Mouse (Mus musculus): Measurements from ENCODE around the gene Tssc4. TPM values are rescaled to one million over a fixed set of nuclear protein-coding genes. Genes with fewer than 3 reads are reported as not detected.

Gene Tssc4
- total RNA-seq, 1 experiment, result 51.0 TPM

DNA sequence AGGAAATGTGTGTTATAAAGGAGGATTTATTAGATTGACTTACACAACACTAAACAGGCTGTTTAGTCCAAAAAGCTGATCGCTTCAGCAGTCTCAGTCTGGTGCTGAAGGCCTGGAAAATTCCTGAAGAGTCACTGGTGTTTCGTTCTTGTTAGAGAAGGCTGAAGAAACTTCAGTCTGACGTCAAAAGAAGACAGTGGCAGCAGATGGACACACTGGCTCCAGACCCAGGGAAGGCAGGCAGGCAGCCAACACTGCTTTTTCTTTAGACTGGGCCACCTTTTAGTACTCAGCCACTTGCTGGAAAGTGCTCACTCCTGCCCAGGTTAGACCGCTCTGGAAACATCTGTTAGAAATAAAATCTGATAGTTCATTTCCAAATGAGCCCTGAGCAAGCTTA, 35.5 kb upstream of the Tssc4 start:
- Histone ChIP-seq H3K36me3 (ENCODE audit: control insufficient read depth, insufficient read depth, low read length, poor library complexity, severe bottlenecking) (no peaks in the 10 kb centered on the region), H3K9ac (ENCODE audit: insufficient read depth, low read depth, low read length, poor library complexity, severe bottlenecking) (no peak overlapping the region), H3K4me3 (ENCODE audit: insufficient read depth in 1 of 2, low read depth in 1 of 2, low read length in 2 of 2, poor library complexity in 1 of 2, severe bottlenecking in 1 of 2) (no peak overlapping the region), H3K27ac (ENCODE audit: insufficient read depth, low read depth, low read length, poor library complexity, severe bottlenecking) (no peak overlapping the region), H3K9me3 (ENCODE audit: control insufficient read depth, insufficient read depth, low read depth, low read length) (no peaks in the 10 kb centered on the region), H3K4me1 (ENCODE audit: control insufficient read depth in 2 of 2, insufficient read depth in 2 of 2, low read length in 2 of 2, poor library complexity in 1 of 2) (no peaks in the 10 kb centered on the region)
- TF ChIP-seq HCFC1 (IDR thresholded peaks at IDR 0.05; ENCODE audit: borderline replicate concordance, insufficient read depth, low read length) (no peak), ZC3H11A (IDR thresholded peaks at IDR 0.05; ENCODE audit: borderline replicate concordance, low read depth, low read length) (no peak), CHD2 (IDR thresholded peaks at IDR 0.05; ENCODE audit: low read depth, low read length) (no peak), ZNF384 (IDR thresholded peaks at IDR 0.05; ENCODE audit: low read depth, low read length) (no peak), MAFK (IDR thresholded peaks at IDR 0.05; ENCODE audit: insufficient read depth, low read depth, low read length) (no peak)
- DNase-seq (ENCODE audit: low read depth, low spot score), result no peak
- in situ Hi-C loops (cut with MboI; ENCODE audit: low sequenced_read_pairs in 2 of 2, unreplicated experiment in 2 of 2), result no loop called here

DNA sequence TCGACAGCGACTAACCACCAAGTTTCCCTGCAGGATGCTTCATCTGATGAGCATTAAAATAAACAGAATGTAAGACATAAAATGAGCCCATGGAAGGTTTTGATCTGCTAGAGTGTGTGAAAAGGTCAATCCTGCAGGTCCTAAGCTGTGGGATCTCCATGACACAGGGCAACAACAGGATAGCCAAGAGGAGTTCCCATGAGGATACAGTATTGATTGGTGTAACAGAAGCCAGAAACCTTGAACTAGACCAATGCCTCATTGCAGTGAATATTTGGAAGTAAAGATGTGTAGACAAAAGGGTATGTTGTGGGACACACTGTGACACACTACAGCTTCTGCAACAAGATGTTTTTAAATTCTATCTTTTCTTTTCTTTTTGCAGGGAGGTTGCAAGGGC, 34.9 kb upstream of the Tssc4 start:
- no peak overlapping the region for H3K9ac ChIP-seq (ENCODE audit: insufficient read depth, low read depth, low read length, poor library complexity, severe bottlenecking)
- no peak for TF ChIP-seq MAFK (IDR thresholded peaks at IDR 0.05; ENCODE audit: insufficient read depth, low read depth, low read length)
- no peak for TF ChIP-seq CHD2 (IDR thresholded peaks at IDR 0.05; ENCODE audit: low read depth, low read length)
- no peak for TF ChIP-seq ZC3H11A (IDR thresholded peaks at IDR 0.05; ENCODE audit: borderline replicate concordance, low read depth, low read length)
- no peak for TF ChIP-seq ZNF384 (IDR thresholded peaks at IDR 0.05; ENCODE audit: low read depth, low read length)
- H3K4me3 ChIP-seq (ENCODE audit: insufficient read depth in 1 of 2, low read depth in 1 of 2, low read length in 2 of 2, poor library complexity in 1 of 2, severe bottlenecking in 1 of 2), result no peak overlapping the region
- no peaks in the 10 kb centered on the region for H3K36me3 ChIP-seq (ENCODE audit: control insufficient read depth, insufficient read depth, low read length, poor library complexity, severe bottlenecking)
- no peak overlapping the region for H3K27ac ChIP-seq (ENCODE audit: insufficient read depth, low read depth, low read length, poor library complexity, severe bottlenecking)
- no peak for DNase-seq (ENCODE audit: low read depth, low spot score)
- in situ Hi-C loops (cut with MboI; ENCODE audit: low sequenced_read_pairs in 2 of 2, unreplicated experiment in 2 of 2), result no loop called here
- H3K4me1 ChIP-seq (ENCODE audit: control insufficient read depth in 2 of 2, insufficient read depth in 2 of 2, low read length in 2 of 2, poor library complexity in 1 of 2), result no peaks in the 10 kb centered on the region
- no peaks in the 10 kb centered on the region for H3K9me3 ChIP-seq (ENCODE audit: control insufficient read depth, insufficient read depth, low read depth, low read length)

DNA sequence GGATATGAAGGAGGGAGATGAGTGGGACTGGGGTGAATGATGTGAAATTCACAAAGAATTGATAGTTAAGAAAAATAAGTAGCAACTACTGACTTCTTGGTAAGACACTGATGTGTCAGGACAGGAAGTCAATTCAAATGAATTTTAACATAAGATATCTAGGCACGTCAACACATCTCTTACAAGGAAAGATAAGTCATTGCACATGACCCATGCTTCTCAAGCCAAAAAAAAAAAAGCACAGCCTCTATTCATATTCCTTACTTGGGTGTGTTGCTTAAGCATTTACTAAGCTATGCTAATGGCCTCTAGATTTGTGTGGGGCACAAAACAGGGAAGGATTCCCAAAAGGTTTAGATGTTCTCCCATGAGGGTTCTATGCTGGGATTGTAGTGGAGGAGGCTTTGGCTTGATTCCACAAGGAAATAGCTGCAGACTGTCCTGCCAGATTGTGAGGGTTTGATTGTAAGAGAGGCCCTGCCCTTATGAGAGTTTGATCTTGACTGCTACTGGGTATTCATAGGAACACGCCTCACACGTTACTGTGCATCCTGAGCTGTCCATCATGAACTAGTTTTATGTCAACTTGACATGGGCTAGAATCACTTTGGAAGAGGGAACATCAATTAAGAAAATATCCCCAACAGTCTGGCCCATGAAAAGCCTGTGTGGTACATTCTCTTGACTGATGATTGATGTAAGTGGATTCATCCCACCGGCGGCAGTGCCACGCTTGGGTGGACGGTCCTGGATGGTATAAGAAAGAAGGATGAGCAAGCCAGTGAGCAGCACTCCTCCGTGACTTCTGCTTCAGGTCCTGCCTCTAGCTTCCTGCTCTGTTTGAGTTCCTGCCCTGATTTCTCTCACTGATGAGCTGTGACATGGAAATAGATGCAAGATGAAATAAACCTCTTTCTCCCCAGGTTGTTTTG, 34.3 kb upstream of the Tssc4 start:
- Histone ChIP-seq H3K9me3 (ENCODE audit: control insufficient read depth, insufficient read depth, low read depth, low read length) (no peaks in the 10 kb centered on the region), H3K4me1 (ENCODE audit: control insufficient read depth in 2 of 2, insufficient read depth in 2 of 2, low read length in 2 of 2, poor library complexity in 1 of 2) (no peaks in the 10 kb centered on the region), H3K27ac (ENCODE audit: insufficient read depth, low read depth, low read length, poor library complexity, severe bottlenecking) (no peak overlapping the region), H3K4me3 (ENCODE audit: insufficient read depth in 1 of 2, low read depth in 1 of 2, low read length in 2 of 2, poor library complexity in 1 of 2, severe bottlenecking in 1 of 2) (no peak overlapping the region), H3K9ac (ENCODE audit: insufficient read depth, low read depth, low read length, poor library complexity, severe bottlenecking) (no peak overlapping the region), H3K36me3 (ENCODE audit: control insufficient read depth, insufficient read depth, low read length, poor library complexity, severe bottlenecking) (no peaks in the 10 kb centered on the region)
- in situ Hi-C loops (cut with MboI; ENCODE audit: low sequenced_read_pairs in 2 of 2, unreplicated experiment in 2 of 2), result no loop called here
- TF ChIP-seq MAFK (IDR thresholded peaks at IDR 0.05; ENCODE audit: insufficient read depth, low read depth, low read length), result no peak
- no peak for TF ChIP-seq CHD2 (IDR thresholded peaks at IDR 0.05; ENCODE audit: low read depth, low read length)
- TF ChIP-seq HCFC1 (IDR thresholded peaks at IDR 0.05; ENCODE audit: borderline replicate concordance, insufficient read depth, low read length), result no peak
- no peak for TF ChIP-seq ZNF384 (IDR thresholded peaks at IDR 0.05; ENCODE audit: low read depth, low read length)
- no peak for TF ChIP-seq ZC3H11A (IDR thresholded peaks at IDR 0.05; ENCODE audit: borderline replicate concordance, low read depth, low read length)
- DNase-seq (ENCODE audit: low read depth, low spot score), result no peak

DNA sequence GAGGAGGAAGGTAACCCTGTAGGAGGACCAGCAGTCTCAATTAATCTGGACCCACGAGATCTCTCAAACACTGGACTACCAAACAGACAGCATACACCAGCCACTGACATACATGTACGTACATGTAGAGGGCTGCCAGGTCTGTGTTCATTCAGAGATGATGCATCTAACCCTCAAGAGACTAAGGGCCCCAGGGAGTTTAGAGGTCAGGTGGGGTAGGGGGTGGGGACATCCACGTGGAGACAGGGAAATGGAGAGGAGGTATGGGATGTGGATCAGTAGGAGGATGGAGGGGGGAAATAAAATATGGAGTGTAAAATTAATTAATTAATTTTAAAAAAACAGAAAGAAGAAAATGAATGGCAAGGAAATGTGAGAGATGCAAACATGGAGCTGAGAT, 32.3 kb upstream of the Tssc4 start:
- no peaks in the 10 kb centered on the region for H3K4me1 ChIP-seq (ENCODE audit: control insufficient read depth in 2 of 2, insufficient read depth in 2 of 2, low read length in 2 of 2, poor library complexity in 1 of 2)
- no peak overlapping the region for H3K4me3 ChIP-seq (ENCODE audit: insufficient read depth in 1 of 2, low read depth in 1 of 2, low read length in 2 of 2, poor library complexity in 1 of 2, severe bottlenecking in 1 of 2)
- H3K9me3 ChIP-seq (ENCODE audit: control insufficient read depth, insufficient read depth, low read depth, low read length), result no peaks in the 10 kb centered on the region
- in situ Hi-C loops (cut with MboI; ENCODE audit: low sequenced_read_pairs in 2 of 2, unreplicated experiment in 2 of 2), result no loop called here
- no peak overlapping the region for H3K27ac ChIP-seq (ENCODE audit: insufficient read depth, low read depth, low read length, poor library complexity, severe bottlenecking)
- no peaks in the 10 kb centered on the region for H3K36me3 ChIP-seq (ENCODE audit: control insufficient read depth, insufficient read depth, low read length, poor library complexity, severe bottlenecking)
- H3K9ac ChIP-seq (ENCODE audit: insufficient read depth, low read depth, low read length, poor library complexity, severe bottlenecking), result no peak overlapping the region
- DNase-seq (ENCODE audit: low read depth, low spot score), result no peak
- no peak for TF ChIP-seq HCFC1 (IDR thresholded peaks at IDR 0.05; ENCODE audit: borderline replicate concordance, insufficient read depth, low read length)
- no peak for TF ChIP-seq ZNF384 (IDR thresholded peaks at IDR 0.05; ENCODE audit: low read depth, low read length)
- TF ChIP-seq ZC3H11A (IDR thresholded peaks at IDR 0.05; ENCODE audit: borderline replicate concordance, low read depth, low read length), result no peak
- no peak for TF ChIP-seq CHD2 (IDR thresholded peaks at IDR 0.05; ENCODE audit: low read depth, low read length)
- TF ChIP-seq MAFK (IDR thresholded peaks at IDR 0.05; ENCODE audit: insufficient read depth, low read depth, low read length), result no peak
